Mouse (Mus musculus) liver, embryonic 14.5 days (tissue): ENCODE data around the gene Cd83. TPM values are rescaled to one million over a fixed set of nuclear protein-coding genes. Genes with fewer than 3 reads are reported as not detected.

Experiments
- ATAC-seq: fragments of 200-750 bp; cut with Nextera tagmentation; 2 replicates; pipeline ENCODE4 v1.8.0; 2017; ENCODE audit warnings: moderate number of reproducible peaks, mild to moderate bottlenecking, moderate library complexity; ENCODE audit not compliant: insufficient read depth
- DNase-seq, 3 experiments: peaks; one replicate each; pipeline ENCODE4 v3.0.0-alpha.2; 2012 to 2013; ENCODE audit warnings: low read depth in 3 of 3, low spot score in 3 of 3
- H3K27ac ChIP-seq: fragments of 300-500 bp; sonication (generic); 2 replicates; pipeline ENCODE4 v1.5.1; 2014; ENCODE audit warnings: moderate library complexity, mild to moderate bottlenecking, control low read depth, inconsistent platforms
- H3K27me3 ChIP-seq: fragments of 300-500 bp; sonication (generic); 2 replicates; pipeline ENCODE4 v1.6.1; 2014; ENCODE audit warnings: mild to moderate bottlenecking, low read length, moderate library complexity; ENCODE audit not compliant: control insufficient read depth, insufficient read depth
- H3K36me3 ChIP-seq: fragments of 300-500 bp; sonication (generic); replicated peaks from 2 replicates; pipeline ENCODE4 v1.6.1; 2014; ENCODE audit warnings: low read depth; ENCODE audit not compliant: control insufficient read depth, insufficient read depth
- H3K4me1 ChIP-seq, 2 experiments: fragments of 200-500 bp in 1 of 2; fragments of 300-500 bp in 1 of 2; sonication (generic) in 1 of 2; replicated peaks; 2 replicates each; pipeline ENCODE4 v1.6.1; 2012 to 2014; ENCODE audit warnings: antibody characterized with exemption in 1 of 2, inconsistent platforms in 1 of 2, low read length in 1 of 2; ENCODE audit not compliant: control insufficient read depth in 2 of 2, insufficient read depth in 2 of 2
- H3K4me2 ChIP-seq: fragments of 300-500 bp; sonication (generic); 2 replicates; pipeline ENCODE4 v1.6.1; 2014; ENCODE audit warnings: low read depth, mild to moderate bottlenecking, control low read depth, moderate library complexity
- H3K4me3 ChIP-seq, 2 experiments: fragments of 200-500 bp in 1 of 2; fragments of 300-500 bp in 1 of 2; sonication (generic) in 1 of 2; 2 replicates each; pipeline ENCODE4 v1.5.1; 2012 to 2014; ENCODE audit warnings: low read depth in 2 of 2, low read length in 2 of 2, mild to moderate bottlenecking in 2 of 2, control low read depth in 1 of 2, inconsistent platforms in 1 of 2, moderate library complexity in 1 of 2; ENCODE audit not compliant: insufficient read depth in 1 of 2
- H3K9ac ChIP-seq: fragments of 300-500 bp; sonication (generic); replicated peaks from 2 replicates; pipeline ENCODE4 v1.6.1; 2014; ENCODE audit warnings: mild to moderate bottlenecking, control low read depth, moderate library complexity
- H3K9me3 ChIP-seq: fragments of 300-500 bp; sonication (generic); 2 replicates; pipeline ENCODE4 v1.6.1; 2016; ENCODE audit warnings: low read length, mixed read lengths; ENCODE audit not compliant: control insufficient read depth
- CTCF ChIP-seq: IDR thresholded peaks from 2 replicates; pipeline ENCODE4 v1.5.1; 2016; ENCODE audit warnings: antibody characterized with exemption, low read depth, control low read depth
- EP300 ChIP-seq: IDR thresholded peaks from 2 replicates; pipeline ENCODE4 v1.6.1; 2016; ENCODE audit warnings: antibody characterized with exemption, low read depth
- WGBS: fragments of 180-500 bp; shearing (Covaris S2); extraction: QIAGEN DNeasy Blood & Tissue Kit; methylation state at CpG from one replicate; pipeline ENCODE4 v1.1.7; 2014; ENCODE audit not compliant: insufficient replicate concordance; 5-methylcytosine and 5-hydroxymethylcytosine counted together
- polyA plus RNA-seq, 2 experiments: library from polyadenylated mRNA; depleted of rRNA in 1 of 2; stranded (reverse) in 1 of 2; unstranded in 1 of 2; fragments of >200 nt; fragmentation: Nextera tagmentation in 1 of 2; extraction: Ambion mirVana in 1 of 2; gene quantifications; 2 replicates each; pipeline versions ENCODE4 v1.2.1 to v1.2.3; 2012 to 2014

Gene Cd83
- polyA plus RNA-seq, 2 experiments: 0.37 to 0.67 TPM

GRCm38 (mm10) chr13:43774605-43775426 lies 9.8 kb upstream of the Cd83 start:
- Histone ChIP-seq H3K9me3 (no peaks in the 10 kb centered on the region), H3K36me3 (no peaks in the 10 kb centered on the region), H3K9ac (no peak overlapping the region), H3K4me1 (no peaks in the 10 kb centered on the region), H3K27ac (no peak overlapping the region), H3K4me2 (no peak overlapping the region), H3K27me3 (no peaks in the 10 kb centered on the region), H3K4me3 (no peak overlapping the region)
- TF ChIP-seq CTCF (no peak), EP300 (no peak)
- 53% methylated on average over 13 of the region's 13 CpGs for WGBS
- DNase-seq (no peak), ATAC-seq (no peak)

GRCm38 (mm10) chr13:43775427-43775733 lies 9.2 kb upstream of the Cd83 start:
- Histone ChIP-seq H3K4me2 (no peak overlapping the region), H3K27me3 (no peaks in the 10 kb centered on the region), H3K36me3 (no peaks in the 10 kb centered on the region), H3K9ac (no peak overlapping the region), H3K27ac (no peak overlapping the region), H3K4me1 (no peaks in the 10 kb centered on the region), H3K4me3 (no peak overlapping the region), H3K9me3 (no peaks in the 10 kb centered on the region)
- no peak for ATAC-seq
- TF ChIP-seq CTCF (no peak), EP300 (no peak)
- WGBS: 37% methylated on average over 2 of the region's 2 CpGs
- no peak for DNase-seq

DNA sequence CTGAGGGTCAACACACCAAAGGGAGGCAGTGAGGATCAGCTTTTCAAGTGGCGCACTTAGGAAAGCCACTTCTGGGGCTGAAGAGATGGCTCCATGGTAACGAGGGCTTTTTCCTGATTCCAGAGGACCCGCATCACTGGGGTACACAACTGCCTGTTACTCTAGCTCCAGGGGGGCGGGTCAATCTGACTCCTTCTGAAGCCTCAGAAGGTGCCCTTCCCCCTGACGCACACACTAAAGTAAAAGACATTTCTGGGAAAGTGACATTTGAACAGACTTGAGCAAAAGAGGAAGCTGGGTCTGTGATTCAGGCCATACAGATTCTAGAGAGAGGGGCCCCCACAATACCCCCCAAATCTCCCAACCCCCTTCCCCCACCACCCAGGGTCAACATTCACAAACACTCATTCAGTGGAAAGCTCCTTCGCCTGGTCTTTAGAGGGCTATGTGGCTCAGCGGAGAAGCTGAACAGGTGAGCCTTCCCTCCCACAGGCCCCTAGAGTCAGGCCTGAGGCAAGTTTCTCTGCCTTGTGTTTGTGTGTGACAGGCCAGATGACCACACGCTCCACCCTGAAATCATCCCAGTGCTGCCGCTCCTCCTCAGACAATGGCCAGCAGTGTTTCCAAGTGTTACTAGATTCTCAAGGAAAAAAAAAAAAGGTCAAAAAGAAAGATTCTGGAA lies 7.1 kb upstream of the Cd83 start:
- DNase-seq: no peak
- Histone ChIP-seq H3K27ac (no peak overlapping the region), H3K9me3 (no peaks in the 10 kb centered on the region), H3K4me3 (no peak overlapping the region), H3K4me1 (no peaks in the 10 kb centered on the region), H3K4me2 (no peak overlapping the region), H3K27me3 (no peaks in the 10 kb centered on the region), H3K36me3 (no peaks in the 10 kb centered on the region), H3K9ac (no peak overlapping the region)
- ATAC-seq: no peak
- WGBS: 54% methylated on average over 9 of the region's 9 CpGs
- TF ChIP-seq EP300: no peak
- TF ChIP-seq CTCF: no peak

DNA sequence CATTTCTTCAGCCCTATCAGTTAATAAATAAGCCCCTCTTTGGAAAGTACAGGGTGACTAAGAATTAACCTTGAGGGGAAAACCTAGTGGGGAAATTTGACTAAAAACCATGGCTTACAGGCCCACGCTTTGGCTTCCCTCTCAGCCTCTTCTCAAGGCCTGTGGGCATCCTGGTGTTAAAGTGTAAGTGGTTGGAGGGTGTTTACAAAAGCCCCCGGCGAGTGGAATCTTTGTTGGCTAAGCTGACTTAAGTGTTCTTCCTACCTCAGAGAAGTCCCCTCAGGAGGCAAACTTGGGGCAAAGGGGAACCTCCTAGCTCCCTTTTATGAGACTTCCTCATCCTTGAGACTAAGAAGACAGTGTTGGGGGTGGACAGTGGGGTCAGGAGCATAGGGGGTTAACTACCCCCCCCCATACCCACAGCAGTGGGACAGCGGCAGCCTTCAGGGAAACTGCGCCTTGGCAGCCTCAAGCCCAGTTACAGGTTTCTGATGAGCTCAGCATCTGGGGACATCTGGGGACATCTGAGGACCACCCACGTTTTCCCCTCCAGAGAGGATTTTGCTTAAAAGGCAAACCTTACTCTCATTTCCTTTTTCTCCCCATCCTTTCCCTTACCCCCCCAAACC lies 6.4 kb upstream of the Cd83 start:
- no peak for DNase-seq
- TF ChIP-seq EP300: no peak
- 33% methylated on average over 6 of the region's 6 CpGs for WGBS
- Histone ChIP-seq H3K4me3 (no peak overlapping the region), H3K36me3 (no peaks in the 10 kb centered on the region), H3K4me1 (no peaks in the 10 kb centered on the region), H3K9ac (no peak overlapping the region), H3K9me3 (no peaks in the 10 kb centered on the region), H3K27me3 (no peaks in the 10 kb centered on the region), H3K4me2 (no peak overlapping the region), H3K27ac (no peak overlapping the region)
- no peak for ATAC-seq

- TF ChIP-seq EP300 (no peak), CTCF (no peak)
- Histone ChIP-seq H3K4me2 (no peak overlapping the region), H3K4me1 (no peaks in the 10 kb centered on the region), H3K36me3 (no peaks in the 10 kb centered on the region), H3K9ac (no peak overlapping the region), H3K9me3 (no peaks in the 10 kb centered on the region), H3K27ac (no peak overlapping the region), H3K4me3 (no peak overlapping the region), H3K27me3 (peaks cover 2% of the 10 kb centered on the region)
- 30% methylated on average over 4 of the region's 4 CpGs for WGBS
- ATAC-seq (no peak), DNase-seq (no peak)
Observed at GRCm38 (mm10) chr13:43778971-43779370, 5.6 kb upstream of the Cd83 start.
